Mouse (Mus musculus) hematopoietic stem cell, adult 5-6 weeks (primary cell): ENCODE data around the gene Klk1b1. TPM values are rescaled to one million over a fixed set of nuclear protein-coding genes. Genes with fewer than 3 reads are reported as not detected.
"Not testable (repeated sequence)": the region's sequence is repeated elsewhere in the genome, so short reads cannot be mapped to it uniquely, and the experiment has no call there.

Experiments
- ATAC-seq, 2 experiments: fragments of 125-278 bp in 1 of 2; replicated peaks in 1 of 2; 2 replicates each; pipeline ENCODE4 v1.8.0; 2016 to 2017; ENCODE audit warnings: inconsistent platforms in 2 of 2, mild to moderate bottlenecking in 2 of 2, moderate number of reproducible peaks in 2 of 2, low read depth in 1 of 2, moderate TSS enrichment in 1 of 2; ENCODE audit not compliant: low FRiP score in 2 of 2, poor library complexity in 2 of 2, severe bottlenecking in 2 of 2, insufficient read depth in 1 of 2, low TSS enrichment in 1 of 2
- total RNA-seq: library from RNA; stranded (forward); fragments of 172-1452, 232-1000 nt; gene quantifications from 2 replicates; pipeline ENCODE4 v1.2.3, GENCODE M21; 2017

The Klk1b1 gene
- not detected in 2 replicates for total RNA-seq

GRCm38 (mm10) chr7:43966451-43966850 is at the start of gene Klk1b1:
Gene Klk1b1, plus strand, starts transcription at chr7:43966751.
- ATAC-seq, result no peak

- no peak for ATAC-seq
Observed at GRCm38 (mm10) chr7:43918426-43918825, 48.1 kb upstream of the Klk1b1 start.

GRCm38 (mm10) chr7:43918871-43919270 is 47.7 kb upstream of the Klk1b1 start:
- no peak for ATAC-seq

GRCm38 (mm10) chr7:43919559-43920451 is 46.7 kb upstream of the Klk1b1 start:
- ATAC-seq, result peak; percentile 89 to 90

GRCm38 (mm10) chr7:43920582-43920981 is 46.0 kb upstream of the Klk1b1 start:
- ATAC-seq, result no peak; a peak in 1 of 4 replicates

- ATAC-seq, result no peak
Observed at GRCm38 (mm10) chr7:43921087-43921486, 45.5 kb upstream of the Klk1b1 start.

GRCm38 (mm10) chr7:43921941-43922340 is 44.6 kb upstream of the Klk1b1 start:
- no peak for ATAC-seq

GRCm38 (mm10) chr7:43925985-43926384 is 40.6 kb upstream of the Klk1b1 start:
- ATAC-seq, result no peak

GRCm38 (mm10) chr7:43928521-43928920 is 38.0 kb upstream of the Klk1b1 start:
- 0 out of 4 replicates have a peak, but pooled peaks have one; percentile 34 to 46 for ATAC-seq

- no peak for ATAC-seq
Observed at GRCm38 (mm10) chr7:43932337-43932736, 34.2 kb upstream of the Klk1b1 start.

- ATAC-seq, result no peak
Observed at GRCm38 (mm10) chr7:43933440-43933839, 33.1 kb upstream of the Klk1b1 start, which contains the start of gene Klk15. Gene Klk15, plus strand, starts transcription at chr7:43933740.

GRCm38 (mm10) chr7:43934747-43935146 is 31.8 kb upstream of the Klk1b1 start:
- ATAC-seq, result no peak

GRCm38 (mm10) chr7:43936551-43936950 is 30.0 kb upstream of the Klk1b1 start:
- ATAC-seq, result no peak

- not testable (repeated sequence) for ATAC-seq
Observed at GRCm38 (mm10) chr7:43942293-43942692, 24.3 kb upstream of the Klk1b1 start.

GRCm38 (mm10) chr7:43944727-43945264 is 21.8 kb upstream of the Klk1b1 start:
- no peak for ATAC-seq

- no peak for ATAC-seq
Observed at GRCm38 (mm10) chr7:43950364-43950763, 16.2 kb upstream of the Klk1b1 start, which contains the start of gene Klk1b8. Gene Klk1b8, plus strand, starts transcription at chr7:43950664.

- no peak for ATAC-seq
Observed at GRCm38 (mm10) chr7:43952703-43953102, 13.8 kb upstream of the Klk1b1 start.

- ATAC-seq, result no peak
Observed at GRCm38 (mm10) chr7:43967058-43967457, 507 bp downstream of the Klk1b1 start.
